Mouse (Mus musculus) small intestine, adult 2 months (tissue): ENCODE data around the gene Slc25a24.

Source experiments
- CTCF ChIP-seq: fragments of 200-500 bp; IDR thresholded peaks from 2 replicates; pipeline ENCODE4 v1.5.1; 2012; ENCODE audit warnings: low read depth, mild to moderate bottlenecking, control low read depth, inconsistent platforms, low read length, moderate library complexity, mixed read lengths; ENCODE audit not compliant: insufficient replicate concordance, insufficient read length; ENCODE audit errors: extremely low read depth
- POLR2A ChIP-seq: fragments of 200-500 bp; IDR thresholded peaks from 2 replicates; pipeline ENCODE4 v1.6.1; 2012; ENCODE audit warnings: low read depth, mild to moderate bottlenecking, control low read depth, inconsistent platforms, low read length, moderate library complexity

GRCm38 (mm10) chr3:109169121-109169520 lies 46.2 kb downstream of the Slc25a24 start:
- no peak for TF ChIP-seq CTCF
- TF ChIP-seq POLR2A: no peak
